In the genomic region with DNA sequence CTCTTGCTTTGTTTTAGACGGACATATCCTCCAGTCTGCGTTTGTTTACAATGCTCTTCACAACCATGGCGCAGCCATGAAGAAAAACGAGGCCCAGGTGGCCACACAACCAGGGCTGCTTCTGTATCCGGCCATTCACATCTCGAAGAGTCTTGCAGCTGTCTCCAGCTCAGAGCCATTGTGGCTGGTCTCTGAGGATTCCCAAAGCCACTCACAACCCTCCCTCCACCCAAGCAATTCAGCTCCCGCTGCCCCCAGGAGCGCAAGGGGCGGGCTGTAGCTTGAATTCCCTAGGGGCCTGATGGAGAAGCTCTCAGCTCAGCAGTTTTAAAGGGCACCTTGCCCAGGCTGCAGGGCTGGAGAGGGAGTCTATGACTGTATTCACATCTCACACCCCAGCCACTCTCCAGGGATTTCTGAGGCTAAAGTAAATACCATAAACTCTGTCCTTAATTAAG, we compare ENCODE assay signal across 8 mouse cellular contexts. TPM values are rescaled to one million over a fixed set of nuclear protein-coding genes. Genes with fewer than 3 reads are reported as not detected.
DNase-seq lines count a peak whose midpoint lies in the region; ATAC-seq and TF ChIP-seq lines count a peak whose summit lies in the region.

No protein-coding gene starts in this region.

- no peaks in the 10 kb centered on the region for H3K27me3 ChIP-seq in ES-Bruce4 (ENCODE audit: control insufficient read depth, insufficient read depth, low read length, poor library complexity, severe bottlenecking)
- H3K27me3 ChIP-seq in midbrain, embryonic 10.5 days (ENCODE audit: low read depth, poor library complexity, severe bottlenecking), result no peaks in the 10 kb centered on the region; the same call in 1 of the 2 replicates
- no peaks in the 10 kb centered on the region for H3K27me3 ChIP-seq in stomach, embryonic 15.5 days (replicated peaks)

- DNase-seq in heart, postnatal 14 days, result peak; percentile 68 to 71
- peak; percentile 28 to 47 for DNase-seq in kidney, postnatal 36 days
- DNase-seq in midbrain, embryonic 10.5 days (ENCODE audit: low spot score), result peak; percentile 42
- no peak for DNase-seq in thymus, postnatal 25 days

- intact Hi-C loops in heart, postnatal 14 days (cut with DNase I), result loop anchor here (5.0 kb wide), 1 partner anchor 69 kb away; no protein-coding TSS in a partner anchor

- TF ChIP-seq EP300 in ES-Bruce4 (IDR thresholded peaks at IDR 0.05; ENCODE audit: insufficient read depth, low read depth, low read length), result peak; percentile 79; the same call in 1 of the 2 replicates

- H3K4me2 ChIP-seq in stomach, embryonic 15.5 days, result peak overlapping the region; percentile 33

- ATAC-seq in frontal cortex, adult (ENCODE audit: low TSS enrichment), result peak; percentile 79
- ATAC-seq in stomach, embryonic 15.5 days (ENCODE audit: insufficient read depth, low FRiP score, low read depth), result peak; percentile 39; the same call in 1 of the 2 replicates

- H3K36me3 ChIP-seq in ES-Bruce4 (ENCODE audit: control insufficient read depth, insufficient read depth, low read length, poor library complexity, severe bottlenecking), result no peaks in the 10 kb centered on the region
- H3K36me3 ChIP-seq in midbrain, embryonic 10.5 days, result no peaks in the 10 kb centered on the region
- no peaks in the 10 kb centered on the region for H3K36me3 ChIP-seq in stomach, embryonic 15.5 days

- 8% methylated on average over 9 of the region's 9 CpGs for WGBS in midbrain, embryonic 10.5 days
- 21% methylated on average over 9 of the region's 9 CpGs for WGBS in stomach, embryonic 15.5 days

- H3K9me3 ChIP-seq in ES-Bruce4 (replicated peaks; ENCODE audit: control insufficient read depth, insufficient read depth, low read length, poor library complexity, severe bottlenecking), result no peaks in the 10 kb centered on the region
- H3K9me3 ChIP-seq in midbrain, embryonic 10.5 days (replicated peaks), result no peaks in the 10 kb centered on the region
- H3K9me3 ChIP-seq in stomach, embryonic 15.5 days, result no peaks in the 10 kb centered on the region

- TF ChIP-seq POLR2A in ES-Bruce4 (IDR thresholded peaks at IDR 0.05; ENCODE audit: insufficient read depth, low read length), result no peak

- H3K9ac ChIP-seq in ES-Bruce4 (ENCODE audit: low read depth, poor library complexity, severe bottlenecking), result peak overlapping the region; percentile 80
- no peak overlapping the region for H3K9ac ChIP-seq in stomach, embryonic 15.5 days

- no peak for TF ChIP-seq CTCF in ES-Bruce4 (IDR thresholded peaks at IDR 0.05; ENCODE audit: low read depth, low read length)

- peak overlapping the region; percentile 95 for H3K27ac ChIP-seq in ES-Bruce4 (ENCODE audit: insufficient read depth, low read length)
- peak overlapping the region; percentile 74 for H3K27ac ChIP-seq in brown adipose tissue, adult 24 weeks (replicated peaks; ENCODE audit: low read depth, low read length)
- H3K27ac ChIP-seq in midbrain, embryonic 10.5 days (replicated peaks), result peak overlapping the region; percentile 65; the same call in 1 of the 2 replicates
- peak overlapping the region; percentile 46 for H3K27ac ChIP-seq in stomach, embryonic 15.5 days

- peak overlapping the region; percentile 66 for H3K4me3 ChIP-seq in ES-Bruce4 (ENCODE audit: low read depth, low read length)
- peak overlapping the region; percentile 11 for H3K4me3 ChIP-seq in brown adipose tissue, adult 24 weeks (ENCODE audit: insufficient read depth, low read depth, low read length)
- peak overlapping the region; percentile 36 for H3K4me3 ChIP-seq in midbrain, embryonic 10.5 days
- H3K4me3 ChIP-seq in stomach, embryonic 15.5 days (replicated peaks), result 0 out of 2 replicates have a peak overlapping the region, but pooled peaks have one; percentile 0

- peaks cover 16% of the 10 kb centered on the region for H3K4me1 ChIP-seq in ES-Bruce4 (ENCODE audit: control insufficient read depth, insufficient read depth, low read length)
- H3K4me1 ChIP-seq in brown adipose tissue, adult 24 weeks (ENCODE audit: control insufficient read depth, insufficient read depth, insufficient read length, low read length), result peaks cover 27% of the 10 kb centered on the region; the same call in 1 of the 2 replicates
- peaks cover 24% of the 10 kb centered on the region for H3K4me1 ChIP-seq in midbrain, embryonic 10.5 days
- peaks cover 8% of the 10 kb centered on the region; the same call in 1 of the 2 replicates for H3K4me1 ChIP-seq in stomach, embryonic 15.5 days

RNA-seq across cellular contexts. Expression of gene Sgk1, which starts 41.5 kb away (rescaled TPM):
- 349 and 386 TPM in 2 replicates for polyA plus RNA-seq in ES-Bruce4 (2011; ENCODE audit: insufficient read depth, insufficient read length, low read depth, missing spikeins)
- 27.6 and 37.6 TPM in 2 replicates for polyA plus RNA-seq in brown adipose tissue, adult 24 weeks (2012; ENCODE audit: insufficient read depth, insufficient read length, missing spikeins)
- 100 to 1,000 TPM; 120 to 135 TPM for total RNA-seq in heart, postnatal 14 days (2021)
- 18.8 and 20.2 TPM in 2 replicates for polyA plus RNA-seq in midbrain, embryonic 10.5 days (2016; fragmentation: Nextera tagmentation; extraction: Ambion mirVana)
- polyA plus RNA-seq in stomach, embryonic 15.5 days (2015; fragmentation: Nextera tagmentation; extraction: Ambion mirVana), result 31.2 and 32.6 TPM in 2 replicates

Comparison
In these comparisons a context has a peak if more than half of its experiments do, and no peak if none do; other contexts are left out.
1. H3K4me3 ChIP-seq: peak in every context shown above with its lines; median percentile 66 in ES-Bruce4; 36 in midbrain, embryonic 10.5 days; 11 in brown adipose tissue, adult 24 weeks; 0 in stomach, embryonic 15.5 days.